In genomic region chr3:153085096-153085788, GRCm38 (mm10) we compare ENCODE assay signal across 8 mouse cellular contexts.
DNase-seq lines count a peak whose midpoint lies in the region; ATAC-seq and TF ChIP-seq lines count a peak whose summit lies in the region.

No protein-coding gene starts in this region.

- H3K4me1 ChIP-seq in forebrain, embryonic 14.5 days (ENCODE audit: control insufficient read depth, insufficient read depth, low read length), result peaks cover 20% of the 10 kb centered on the region
- peaks cover 30% of the 10 kb centered on the region for H3K4me1 ChIP-seq in hindbrain, embryonic 15.5 days (replicated peaks)
- H3K4me1 ChIP-seq in midbrain, embryonic 16.5 days (ENCODE audit: control insufficient read depth, insufficient read depth, low read length), result peaks cover 21% of the 10 kb centered on the region

- no peaks in the 10 kb centered on the region for H3K9me3 ChIP-seq in forebrain, embryonic 14.5 days (replicated peaks; ENCODE audit: control insufficient read depth, low read length)
- H3K9me3 ChIP-seq in hindbrain, embryonic 15.5 days, result no peaks in the 10 kb centered on the region
- no peaks in the 10 kb centered on the region for H3K9me3 ChIP-seq in midbrain, embryonic 16.5 days (replicated peaks; ENCODE audit: control insufficient read depth, low read length, poor library complexity, severe bottlenecking)

- H3K27me3 ChIP-seq in forebrain, embryonic 14.5 days (replicated peaks; ENCODE audit: control insufficient read depth, insufficient read depth, low read length), result no peaks in the 10 kb centered on the region
- H3K27me3 ChIP-seq in hindbrain, embryonic 15.5 days, result no peaks in the 10 kb centered on the region
- no peaks in the 10 kb centered on the region for H3K27me3 ChIP-seq in midbrain, embryonic 16.5 days (ENCODE audit: control insufficient read depth, insufficient read depth, low read depth, low read length)

- intact Hi-C loops in left cerebral cortex, adult 2 months (cut with DNase I), result no loop called here

- peak overlapping the region; percentile 26; the same call in 1 of the 2 replicates for H3K9ac ChIP-seq in forebrain, embryonic 14.5 days (ENCODE audit: low read length)
- no peak overlapping the region for H3K9ac ChIP-seq in hindbrain, embryonic 15.5 days
- peak overlapping the region; percentile 56 for H3K9ac ChIP-seq in midbrain, embryonic 16.5 days (ENCODE audit: low read depth, low read length)

- no peak for TF ChIP-seq POLR2A in brain, embryonic 14.5 days (IDR thresholded peaks at IDR 0.05; ENCODE audit: borderline replicate concordance, extremely low read depth, insufficient read depth, insufficient read length, poor library complexity, severe bottlenecking)

- no peak overlapping the region for H3K4me3 ChIP-seq in forebrain, embryonic 14.5 days (ENCODE audit: low read depth, low read length)
- H3K4me3 ChIP-seq in hindbrain, embryonic 15.5 days, result no peak overlapping the region
- no peak overlapping the region for H3K4me3 ChIP-seq in left cerebral cortex, adult 2 months
- H3K4me3 ChIP-seq in midbrain, embryonic 16.5 days (ENCODE audit: low read depth, low read length), result no peak overlapping the region

- no peaks in the 10 kb centered on the region for H3K36me3 ChIP-seq in forebrain, embryonic 14.5 days (ENCODE audit: control insufficient read depth, insufficient read depth, low read length)
- no peaks in the 10 kb centered on the region for H3K36me3 ChIP-seq in hindbrain, embryonic 15.5 days
- no peaks in the 10 kb centered on the region for H3K36me3 ChIP-seq in midbrain, embryonic 16.5 days (ENCODE audit: control insufficient read depth, insufficient read depth, low read length)

- peak overlapping the region; percentile 76 for H3K27ac ChIP-seq in forebrain, embryonic 14.5 days (ENCODE audit: low read depth, low read length)
- peak overlapping the region; percentile 78 for H3K27ac ChIP-seq in hindbrain, embryonic 15.5 days (replicated peaks)
- H3K27ac ChIP-seq in left cerebral cortex, adult 2 months, result peak overlapping the region; percentile 57
- peak overlapping the region; percentile 81 for H3K27ac ChIP-seq in midbrain, embryonic 16.5 days (ENCODE audit: low read length)

- 8% methylated on average over 17 of the region's 17 CpGs for WGBS in forebrain, embryonic 14.5 days
- WGBS in hindbrain, embryonic 15.5 days, result 16% methylated on average over 17 of the region's 17 CpGs
- WGBS in midbrain, embryonic 16.5 days, result 15% methylated on average over 17 of the region's 17 CpGs

- H3K4me2 ChIP-seq in forebrain, embryonic 14.5 days (ENCODE audit: low read length), result peak overlapping the region; percentile 46
- H3K4me2 ChIP-seq in hindbrain, embryonic 15.5 days, result peak overlapping the region; percentile 41
- peak overlapping the region; percentile 36 for H3K4me2 ChIP-seq in midbrain, embryonic 16.5 days (ENCODE audit: low read length)

- ATAC-seq in forebrain, embryonic 14.5 days, result peak; percentile 79
- peak; percentile 79 for ATAC-seq in hindbrain, embryonic 15.5 days (ENCODE audit: low FRiP score, low read depth)
- peak; percentile 83 for ATAC-seq in midbrain, embryonic 16.5 days

- DNase-seq in gastrocnemius, adult 18-20 months (ENCODE audit: low spot score), result peak; percentile 2
- DNase-seq in gastrocnemius, postnatal 25 days, result no peak
- peak; percentile 93 for DNase-seq in brain, embryonic 14.5 days (ENCODE audit: low read depth)
- DNase-seq in forebrain, embryonic 14.5 days (ENCODE audit: low spot score), result peak; percentile 91
- peak; percentile 20 to 43 for DNase-seq in left cerebral cortex, adult 2 months (ENCODE audit: extremely low spot score in 1 of 2, low spot score in 2 of 2)
- no peak for DNase-seq in natural killer cell, adult 2 months (ENCODE audit: low spot score in 2 of 2)

- TF ChIP-seq CTCF in brain, embryonic 14.5 days (IDR thresholded peaks at IDR 0.05; ENCODE audit: borderline replicate concordance, extremely low read depth, insufficient read depth, insufficient read length), result no peak
- TF ChIP-seq CTCF in left cerebral cortex, adult 2 months (IDR thresholded peaks at IDR 0.05), result no peak

Comparison
In these comparisons a context has a peak if more than half of its experiments do, and no peak if none do; other contexts are left out.
1. DNase-seq: peak in gastrocnemius, adult 18-20 months (single experiment), brain, embryonic 14.5 days (single experiment), forebrain, embryonic 14.5 days (single experiment) and left cerebral cortex, adult 2 months (2 of 2); none in gastrocnemius, postnatal 25 days (single experiment) and natural killer cell, adult 2 months (0 of 2).
2. Peak in every context shown above with its lines, with median percentiles within 50 percentile points of each other: ATAC-seq, H3K27ac ChIP-seq and H3K4me2 ChIP-seq.